Mouse (Mus musculus) MEL (cell line): Measurements from ENCODE around the gene Ager. TPM values are rescaled to one million over a fixed set of nuclear protein-coding genes. Genes with fewer than 3 reads are reported as not detected.

Experiments
- DNase-seq: peaks from one replicate; pipeline ENCODE4 v3.0.0; 2011; ENCODE audit warnings: low read depth, low spot score
- H3K27ac ChIP-seq: 2 replicates; pipeline ENCODE4 v1.5.1; 2012; ENCODE audit warnings: low read depth, mild to moderate bottlenecking, control low read depth, low read length, moderate library complexity; ENCODE audit not compliant: control insufficient read depth
- H3K27me3 ChIP-seq, 2 experiments: fragments of 150-350 bp in 1 of 2; sonication (generic) in 1 of 2; 2 replicates each; pipeline ENCODE4 v1.6.1; 2012; ENCODE audit warnings: low read length in 2 of 2, mild to moderate bottlenecking in 2 of 2, improper control_type of control experiment in 1 of 2, moderate library complexity in 1 of 2; ENCODE audit not compliant: insufficient read depth in 2 of 2, control insufficient read depth in 1 of 2
- H3K36me3 ChIP-seq, 2 experiments: 2 replicates each; pipeline ENCODE4 v1.6.1; 2012 to 2014; ENCODE audit warnings: low read length in 2 of 2, improper control_type of control experiment in 1 of 2, inconsistent platforms in 1 of 2, mild to moderate bottlenecking in 1 of 2; ENCODE audit not compliant: insufficient read depth in 2 of 2, control insufficient read depth in 1 of 2
- H3K4me1 ChIP-seq, 2 experiments: fragments of 150-350 bp in 1 of 2; sonication (generic) in 1 of 2; 2 replicates each; pipeline ENCODE4 v1.6.1; 2012; ENCODE audit warnings: low read length in 2 of 2, improper control_type of control experiment in 1 of 2, mild to moderate bottlenecking in 1 of 2; ENCODE audit not compliant: insufficient read depth in 2 of 2, control insufficient read depth in 1 of 2
- H3K4me3 ChIP-seq, 2 experiments: fragments of 150-350 bp in 1 of 2; sonication (generic) in 1 of 2; 2 replicates each; pipeline ENCODE4 v1.5.1; 2012; ENCODE audit warnings: low read depth in 2 of 2, low read length in 2 of 2, mild to moderate bottlenecking in 2 of 2, moderate library complexity in 2 of 2, control low read depth in 1 of 2, improper control_type of control experiment in 1 of 2; ENCODE audit not compliant: control insufficient read depth in 1 of 2, insufficient read depth in 1 of 2
- H3K79me2 ChIP-seq: 2 replicates; pipeline ENCODE4 v1.6.1; 2012; ENCODE audit warnings: mild to moderate bottlenecking, low read length, moderate library complexity; ENCODE audit not compliant: control insufficient read depth, poor library complexity, insufficient read depth
- H3K9ac ChIP-seq: 2 replicates; pipeline ENCODE4 v1.6.1; 2012; ENCODE audit warnings: low read depth, mild to moderate bottlenecking, control low read depth, low read length, moderate library complexity; ENCODE audit not compliant: control insufficient read depth, poor library complexity, severe bottlenecking
- H3K9me3 ChIP-seq: fragments of 150-350 bp; sonication (generic); replicated peaks from 2 replicates; pipeline ENCODE4 v1.6.1; 2012; ENCODE audit warnings: mild to moderate bottlenecking, low read length, improper control_type of control experiment, moderate library complexity; ENCODE audit not compliant: insufficient read depth
- BHLHE40 ChIP-seq: IDR thresholded peaks from 2 replicates; pipeline ENCODE4 v1.6.1; 2012; ENCODE audit warnings: low read depth, mild to moderate bottlenecking, inconsistent platforms, low read length, improper control_type of control experiment, borderline replicate concordance
- CHD1 ChIP-seq: IDR thresholded peaks from 2 replicates; pipeline ENCODE4 v1.6.1; 2012; ENCODE audit warnings: low read depth, mild to moderate bottlenecking, inconsistent platforms, low read length, improper control_type of control experiment
- CTCF ChIP-seq, 3 experiments: IDR thresholded peaks in 2 of 3; conservative IDR thresholded peaks in 1 of 3; 2 replicates each; pipeline ENCODE4 v1.5.1; 2011 to 2012; ENCODE audit warnings: low read length in 3 of 3, low read depth in 2 of 3, mild to moderate bottlenecking in 2 of 3, improper control_type of control experiment in 1 of 3, inconsistent platforms in 1 of 3, mixed read lengths in 1 of 3, moderate library complexity in 1 of 3; ENCODE audit not compliant: control insufficient read depth in 1 of 3, insufficient read depth in 1 of 3, poor library complexity in 1 of 3, severe bottlenecking in 1 of 3
- E2F4 ChIP-seq: IDR thresholded peaks from 2 replicates; pipeline ENCODE4 v1.6.1; 2011; ENCODE audit warnings: low read depth, low read length, improper control_type of control experiment, borderline replicate concordance
- KAT2A ChIP-seq: conservative IDR thresholded peaks from 2 replicates; pipeline ENCODE4 v1.6.1; 2012; ENCODE audit warnings: low read depth, low read length, improper control_type of control experiment, inconsistent platforms
- MAFK ChIP-seq: IDR thresholded peaks from 2 replicates; pipeline ENCODE4 v1.6.1; 2011; ENCODE audit warnings: low read depth, mild to moderate bottlenecking, low read length, improper control_type of control experiment, borderline replicate concordance
- MAZ ChIP-seq: IDR thresholded peaks from 2 replicates; pipeline ENCODE4 v1.6.1; 2012; ENCODE audit warnings: low read depth, mild to moderate bottlenecking, inconsistent platforms, low read length, improper control_type of control experiment
- MXI1 ChIP-seq: IDR thresholded peaks from 2 replicates; pipeline ENCODE4 v1.6.1; 2011; ENCODE audit warnings: mild to moderate bottlenecking, low read depth, low read length, improper control_type of control experiment
- MYB ChIP-seq: IDR thresholded peaks from 2 replicates; pipeline ENCODE4 v1.6.1; 2011; ENCODE audit warnings: mild to moderate bottlenecking, low read depth, low read length, improper control_type of control experiment
- NRF1 ChIP-seq: IDR thresholded peaks from 2 replicates; pipeline ENCODE4 v1.6.1; 2014; ENCODE audit warnings: low read depth, mild to moderate bottlenecking, inconsistent platforms, low read length, improper control_type of control experiment, moderate library complexity; ENCODE audit not compliant: poor library complexity, insufficient read depth, severe bottlenecking
- POLR2A ChIP-seq, 2 experiments: IDR thresholded peaks; 2 replicates each; pipeline ENCODE4 v1.6.1; 2011 to 2012; ENCODE audit warnings: low read length in 2 of 2, mild to moderate bottlenecking in 2 of 2, control low read depth in 1 of 2, improper control_type of control experiment in 1 of 2, low read depth in 1 of 2, moderate library complexity in 1 of 2; ENCODE audit not compliant: control insufficient read depth in 1 of 2, insufficient read depth in 1 of 2, poor library complexity in 1 of 2
- POLR2AphosphoS5 ChIP-seq: IDR thresholded peaks from 2 replicates; pipeline ENCODE4 v1.6.1; 2012; ENCODE audit warnings: low read depth, borderline replicate concordance, mild to moderate bottlenecking, inconsistent platforms, low read length, moderate library complexity, mixed read lengths
- RAD21 ChIP-seq: IDR thresholded peaks from 2 replicates; pipeline ENCODE4 v1.6.1; 2011; ENCODE audit warnings: mild to moderate bottlenecking, low read depth, low read length, improper control_type of control experiment
- RCOR1 ChIP-seq: IDR thresholded peaks from 2 replicates; pipeline ENCODE4 v1.6.1; 2012; ENCODE audit warnings: low read depth, mild to moderate bottlenecking, inconsistent platforms, low read length, improper control_type of control experiment
- SMC3 ChIP-seq: IDR thresholded peaks from 2 replicates; pipeline ENCODE4 v1.6.1; 2011; ENCODE audit warnings: low read depth, low read length, improper control_type of control experiment
- TAL1 ChIP-seq: IDR thresholded peaks from 2 replicates; pipeline ENCODE4 v1.6.1; 2012; ENCODE audit warnings: mild to moderate bottlenecking, inconsistent platforms, low read length, moderate library complexity, mixed read lengths
- TBP ChIP-seq: IDR thresholded peaks from 2 replicates; pipeline ENCODE4 v1.8.0; 2011; ENCODE audit warnings: low read depth, low read length, improper control_type of control experiment
- TCF12 ChIP-seq: IDR thresholded peaks from 2 replicates; pipeline ENCODE4 v1.6.1; 2014; ENCODE audit warnings: low read depth, mild to moderate bottlenecking, inconsistent platforms, low read length, improper control_type of control experiment, moderate library complexity
- UBTF ChIP-seq: IDR thresholded peaks from 2 replicates; pipeline ENCODE4 v1.6.1; 2012; ENCODE audit warnings: low read depth, mild to moderate bottlenecking, inconsistent platforms, low read length, improper control_type of control experiment, moderate library complexity, borderline replicate concordance; ENCODE audit not compliant: insufficient read depth
- USF1 ChIP-seq: IDR thresholded peaks from 2 replicates; pipeline ENCODE4 v1.6.1; 2014; ENCODE audit warnings: low read depth, mild to moderate bottlenecking, inconsistent platforms, low read length, improper control_type of control experiment, moderate library complexity
- ZC3H11A ChIP-seq: IDR thresholded peaks from 2 replicates; pipeline ENCODE4 v1.6.1; 2012; ENCODE audit warnings: low read depth, mild to moderate bottlenecking, inconsistent platforms, low read length, improper control_type of control experiment
- ZNF384 ChIP-seq: IDR thresholded peaks from 2 replicates; pipeline ENCODE4 v1.6.1; 2012; ENCODE audit warnings: low read depth, mild to moderate bottlenecking, inconsistent platforms, low read length, improper control_type of control experiment
- polyA plus RNA-seq, 2 experiments: library from polyadenylated mRNA; stranded (reverse) in 1 of 2; unstranded in 1 of 2; fragments of >175 nt in 1 of 2; fragments of >200 nt in 1 of 2; gene quantifications; 2 replicates each; pipeline versions ENCODE4 v1.2.1 to v1.2.4; 2012; ENCODE audit warnings: low replicate concordance in 2 of 2, low read depth in 1 of 2; ENCODE audit not compliant: insufficient read length in 2 of 2, insufficient read depth in 1 of 2, missing spikeins in 1 of 2
- total RNA-seq: library from RNA; depleted of rRNA; stranded (reverse); fragments of 300-350 nt; gene quantifications from 2 replicates; pipeline ENCODE4 v1.2.3, GENCODE M21; 2012

The Ager gene
- total and polyA plus RNA-seq, 3 experiments: 0.27 to 3.7 TPM; not detected in 1

DNA sequence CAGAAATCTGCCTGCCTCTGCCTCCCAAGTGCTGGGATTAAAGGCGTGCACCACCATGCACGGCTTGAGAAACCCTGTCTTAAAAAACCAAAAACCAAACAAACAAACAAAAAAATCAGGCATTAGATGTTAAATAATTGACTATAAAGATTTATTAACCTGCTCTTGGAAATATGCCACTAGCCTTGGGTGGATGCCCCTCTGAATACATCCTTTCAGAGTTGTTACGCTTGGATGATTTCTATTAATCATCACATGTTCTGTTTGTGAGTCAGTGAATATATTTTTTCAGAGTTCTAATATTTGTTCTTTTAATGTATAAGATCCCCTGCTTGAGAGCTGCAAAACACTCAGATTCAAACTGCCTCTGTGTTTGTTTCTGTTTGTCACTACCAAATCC lies 27.3 kb downstream of the Ager start:
- H3K4me1 ChIP-seq: peaks cover 2 to 25% of the 10 kb centered on the region in 2 experiments; a peak in 3 of 4 replicates
- no peak for TF ChIP-seq NRF1
- TF ChIP-seq BHLHE40: no peak
- no peak for TF ChIP-seq MXI1
- no peak for TF ChIP-seq RCOR1
- no peak for TF ChIP-seq MAFK
- no peak for TF ChIP-seq POLR2A (IDR thresholded peaks at IDR 0.05; ENCODE audit: control insufficient read depth in 1 of 2, insufficient read depth in 1 of 2, low read depth in 1 of 2, low read length in 2 of 2, poor library complexity in 1 of 2)
- TF ChIP-seq TAL1: no peak
- no peak for TF ChIP-seq RAD21
- no peak for TF ChIP-seq ZNF384
- TF ChIP-seq KAT2A: no peak
- no peak for TF ChIP-seq TCF12
- no peak for TF ChIP-seq ZC3H11A

GRCm38 (mm10) chr17:34626062-34626772 lies 28.6 kb downstream of the Ager start:
- no peak for DNase-seq
- no peaks in the 10 kb centered on the region; a peak in 1 of 4 replicates for H3K27me3 ChIP-seq
- no peaks in the 10 kb centered on the region for H3K9me3 ChIP-seq
- H3K79me2 ChIP-seq: peaks cover 16% of the 10 kb centered on the region
- peak overlapping the region; percentile 86 for H3K9ac ChIP-seq
- peak overlapping the region; percentile 91 to 92 for H3K4me3 ChIP-seq
- peak overlapping the region; percentile 84 for H3K27ac ChIP-seq
- no peak for TF ChIP-seq ZC3H11A
- no peak for TF ChIP-seq USF1
- no peak for TF ChIP-seq POLR2AphosphoS5
- no peak for TF ChIP-seq MYB
- TF ChIP-seq MXI1: no peak
- no peak for TF ChIP-seq UBTF
- no peak for TF ChIP-seq RAD21
- TF ChIP-seq CHD1: no peak
- no peak; a peak in 1 of 6 replicates for TF ChIP-seq CTCF (IDR thresholded peaks at IDR 0.05 in 2 of 3, conservative IDR thresholded peaks at IDR 0.05 in 1 of 3; ENCODE audit: control insufficient read depth in 1 of 3, insufficient read depth in 1 of 3, low read depth in 2 of 3, low read length in 3 of 3, poor library complexity in 1 of 3, severe bottlenecking in 1 of 3)
- no peak for TF ChIP-seq MAZ
- TF ChIP-seq E2F4: no peak
- TF ChIP-seq TBP: no peak
- TF ChIP-seq ZNF384: no peak
- TF ChIP-seq MAFK: no peak
- TF ChIP-seq SMC3: no peak
- H3K4me1 ChIP-seq: peaks cover 2 to 33% of the 10 kb centered on the region in 2 experiments; a peak in 3 of 4 replicates
- H3K36me3 ChIP-seq: peaks cover 0 to 16% of the 10 kb centered on the region in 2 experiments; a peak in 3 of 4 replicates

More for the DNA sequence above, 27.3 kb downstream of the Ager start:
- Histone ChIP-seq H3K79me2 (peaks cover 16% of the 10 kb centered on the region), H3K27me3 (no peaks in the 10 kb centered on the region), H3K9ac (no peak overlapping the region), H3K4me3 (no peak overlapping the region), H3K9me3 (no peaks in the 10 kb centered on the region), H3K27ac (no peak overlapping the region), H3K36me3 (peaks cover 0 to 16% of the 10 kb centered on the region in 2 experiments; a peak in 3 of 4 replicates)
- no peak for DNase-seq
